Mouse (Mus musculus) layer of hippocampus, adult 2 months (tissue): ENCODE data around the gene Pcnx2. TPM values are rescaled to one million over a fixed set of nuclear protein-coding genes. Genes with fewer than 3 reads are reported as not detected.

Experiments
- DNase-seq, 2 experiments: peaks; one replicate each; pipeline ENCODE4 v3.0.0; 2022; ENCODE audit warnings: low spot score in 2 of 2
- H3K27ac ChIP-seq: fragments of 200-600 bp; 2 replicates; pipeline ENCODE4 v1.8.1; 2022
- H3K4me3 ChIP-seq: fragments of 200-600 bp; 2 replicates; pipeline ENCODE4 v1.8.1; 2022; ENCODE audit warnings: mild to moderate bottlenecking
- CTCF ChIP-seq: fragments of 200-600 bp; conservative IDR thresholded peaks from 2 replicates; pipeline ENCODE4 v1.8.1; 2022; ENCODE audit warnings: antibody characterized with exemption, mild to moderate bottlenecking, moderate library complexity
- total RNA-seq, 2 experiments: library from RNA; stranded (reverse); gene quantifications; 2 replicates each; pipeline ENCODE4 v1.2.3; 2021

The Pcnx2 gene
- total RNA-seq, 2 experiments from 2014 or later, result 66.8 to 69.1 TPM

- Histone ChIP-seq H3K4me3 (no peak overlapping the region), H3K27ac (peak overlapping the region; percentile 21; the same call in 1 of the 2 replicates)
- no peak for TF ChIP-seq CTCF
- DNase-seq, result peak in 1 of 2 experiments; percentile 53
These were observed 111.2 kb downstream of the Pcnx2 start for GRCm38 (mm10) chr8:125786886-125787285.

- H3K27ac ChIP-seq, result no peak overlapping the region
- no peak for DNase-seq
- H3K4me3 ChIP-seq, result no peak overlapping the region
- TF ChIP-seq CTCF, result no peak
These were observed 116.0 kb downstream of the Pcnx2 start for GRCm38 (mm10) chr8:125782161-125782560.

GRCm38 (mm10) chr8:125779656-125780055, 118.5 kb downstream of the Pcnx2 start:
- Histone ChIP-seq H3K4me3 (no peak overlapping the region), H3K27ac (no peak overlapping the region)
- TF ChIP-seq CTCF, result no peak
- DNase-seq, result no peak

- no peak for DNase-seq
- no peak for TF ChIP-seq CTCF
- H3K4me3 ChIP-seq, result no peak overlapping the region
- no peak overlapping the region for H3K27ac ChIP-seq
These were observed 119.2 kb downstream of the Pcnx2 start for GRCm38 (mm10) chr8:125778919-125779318.

GRCm38 (mm10) chr8:125777478-125778164, 120.5 kb downstream of the Pcnx2 start:
- TF ChIP-seq CTCF, result no peak
- DNase-seq, result no peak
- H3K27ac ChIP-seq, result no peak overlapping the region
- no peak overlapping the region for H3K4me3 ChIP-seq

- no peak for TF ChIP-seq CTCF
- DNase-seq, result no peak
- no peak overlapping the region for H3K27ac ChIP-seq
- no peak overlapping the region for H3K4me3 ChIP-seq
These were observed 121.3 kb downstream of the Pcnx2 start for GRCm38 (mm10) chr8:125776800-125777199.

- no peak overlapping the region for H3K4me3 ChIP-seq
- TF ChIP-seq CTCF, result no peak
- no peak for DNase-seq
- H3K27ac ChIP-seq, result no peak overlapping the region
These were observed 121.8 kb downstream of the Pcnx2 start for GRCm38 (mm10) chr8:125776314-125776713.

- TF ChIP-seq CTCF, result no peak
- DNase-seq, result no peak
- Histone ChIP-seq H3K27ac (no peak overlapping the region), H3K4me3 (no peak overlapping the region)
These were observed 123.1 kb downstream of the Pcnx2 start for GRCm38 (mm10) chr8:125775031-125775430.

GRCm38 (mm10) chr8:125773281-125773803, 124.8 kb downstream of the Pcnx2 start:
- no peak for TF ChIP-seq CTCF
- DNase-seq, result no peak
- Histone ChIP-seq H3K27ac (no peak overlapping the region), H3K4me3 (no peak overlapping the region)

- TF ChIP-seq CTCF, result no peak
- DNase-seq, result no peak
These were observed 125.8 kb downstream of the Pcnx2 start for GRCm38 (mm10) chr8:125772300-125772699.

GRCm38 (mm10) chr8:125768079-125768478, 130.0 kb downstream of the Pcnx2 start:
- Histone ChIP-seq H3K4me3 (no peak overlapping the region), H3K27ac (no peak overlapping the region)
- DNase-seq, result no peak
- no peak for TF ChIP-seq CTCF

More at GRCm38 (mm10) chr8:125772300-125772699, 125.8 kb downstream of the Pcnx2 start:
- Histone ChIP-seq H3K27ac (no peak overlapping the region), H3K4me3 (no peak overlapping the region)

GRCm38 (mm10) chr8:125763066-125763786, 134.9 kb downstream of the Pcnx2 start:
- Histone ChIP-seq H3K27ac (no peak overlapping the region), H3K4me3 (no peak overlapping the region)
- TF ChIP-seq CTCF, result no peak
- no peak for DNase-seq

GRCm38 (mm10) chr8:125759022-125759421, 139.1 kb downstream of the Pcnx2 start:
- H3K4me3 ChIP-seq, result no peak overlapping the region
- TF ChIP-seq CTCF, result peak; percentile 75
- no peak overlapping the region for H3K27ac ChIP-seq
- DNase-seq, result peak in 1 of 2 experiments; percentile 25
